In genomic region chr2:146872697-146873096, GRCm38 (mm10) we compare ENCODE assay signal across 16 mouse cellular contexts. TPM values are rescaled to one million over a fixed set of nuclear protein-coding genes. Genes with fewer than 3 reads are reported as not detected.
A peak's percentile ranks its signal among the peaks of the same experiment; 100 is the strongest.
DNase-seq lines count a peak whose midpoint lies in the region; ATAC-seq and TF ChIP-seq lines count a peak whose summit lies in the region.
"Had no signal": no experiment of that assay in that cellular context is flagged by ENCODE, and none has a peak within 500 bp of the region (broad histone marks: within the 10 kb centered on the region; RNA-seq: fewer than 3 reads in every experiment).

No protein-coding gene starts in this region.

- H3K27me3 ChIP-seq in heart, embryonic 15.5 days, result no peaks in the 10 kb centered on the region
- H3K27me3 ChIP-seq in liver, postnatal 0 days (ENCODE audit: insufficient read depth, low read length), result no peaks in the 10 kb centered on the region
- H3K27me3 ChIP-seq in liver, embryonic 11.5 days (replicated peaks; ENCODE audit: control insufficient read depth, insufficient read depth, low read length), result no peaks in the 10 kb centered on the region
- H3K27me3 ChIP-seq in G1E (ENCODE audit: insufficient read depth, low read length), result no peaks in the 10 kb centered on the region
- H3K27me3 ChIP-seq in thymus, adult 2 months (ENCODE audit: control insufficient read depth, insufficient read depth, low read length), result no peaks in the 10 kb centered on the region
- H3K27me3 ChIP-seq: midbrain, embryonic 12.5 days; neural tube, embryonic 12.5 days; stomach, embryonic 15.5 days had no signal

- H3K9ac ChIP-seq in heart, embryonic 15.5 days, result no peak overlapping the region
- H3K9ac ChIP-seq in liver, postnatal 0 days (replicated peaks), result no peak overlapping the region
- no peak overlapping the region for H3K9ac ChIP-seq in liver, embryonic 11.5 days (ENCODE audit: low read depth, low read length)
- H3K9ac ChIP-seq: midbrain, embryonic 12.5 days; neural tube, embryonic 12.5 days; stomach, embryonic 15.5 days had no signal

- no peak overlapping the region for H3K4me3 ChIP-seq in heart, embryonic 15.5 days
- no peak overlapping the region for H3K4me3 ChIP-seq in liver, postnatal 0 days (ENCODE audit: low read depth, low read length)
- H3K4me3 ChIP-seq in liver, embryonic 11.5 days (ENCODE audit: low read depth, low read length), result no peak overlapping the region
- no peak overlapping the region for H3K4me3 ChIP-seq in G1E (ENCODE audit: low read depth, low read length)
- H3K4me3 ChIP-seq in layer of hippocampus, adult 2 months, result no peak overlapping the region
- no peak overlapping the region for H3K4me3 ChIP-seq in thymus, adult 2 months (ENCODE audit: control insufficient read depth, insufficient read depth, low read length)
- H3K4me3 ChIP-seq: midbrain, embryonic 12.5 days; neural tube, embryonic 12.5 days; stomach, embryonic 15.5 days had no signal

- TF ChIP-seq EP300 in liver, postnatal 0 days (IDR thresholded peaks at IDR 0.05; ENCODE audit: low read depth), result no peak

- TF ChIP-seq CTCF in liver, postnatal 0 days (IDR thresholded peaks at IDR 0.05; ENCODE audit: low read depth), result no peak
- no peak for TF ChIP-seq CTCF in G1E (IDR thresholded peaks at IDR 0.05; ENCODE audit: low read depth, low read length)
- no peak for TF ChIP-seq CTCF in layer of hippocampus, adult 2 months (conservative IDR thresholded peaks at IDR 0.05)
- no peak for TF ChIP-seq CTCF in thymus, adult 2 months (IDR thresholded peaks at IDR 0.05; ENCODE audit: borderline replicate concordance, control insufficient read depth, extremely low read depth, insufficient read depth, low read length, poor library complexity)

- no peak for TF ChIP-seq POLR2A in thymus, adult 2 months (IDR thresholded peaks at IDR 0.05; ENCODE audit: control insufficient read depth, extremely low read depth, insufficient read depth, low read length, poor library complexity)

- H3K36me3 ChIP-seq in heart, embryonic 15.5 days, result no peaks in the 10 kb centered on the region
- no peaks in the 10 kb centered on the region for H3K36me3 ChIP-seq in liver, postnatal 0 days (replicated peaks; ENCODE audit: insufficient read depth, low read length)
- H3K36me3 ChIP-seq in liver, embryonic 11.5 days (ENCODE audit: control insufficient read depth, insufficient read depth, low read length), result no peaks in the 10 kb centered on the region
- peaks cover 22% of the 10 kb centered on the region for H3K36me3 ChIP-seq in G1E (replicated peaks)
- no peaks in the 10 kb centered on the region for H3K36me3 ChIP-seq in thymus, adult 2 months (ENCODE audit: control insufficient read depth, insufficient read depth, low read length)
- H3K36me3 ChIP-seq: midbrain, embryonic 12.5 days; neural tube, embryonic 12.5 days; stomach, embryonic 15.5 days had no signal

- WGBS in heart, embryonic 15.5 days, result 60% methylated on average over 3 of the region's 3 CpGs
- WGBS in liver, postnatal 0 days (ENCODE audit: insufficient replicate concordance), result 31% methylated on average over 3 of the region's 3 CpGs
- 60% methylated on average over 3 of the region's 3 CpGs for WGBS in liver, embryonic 11.5 days
- WGBS in thymus, adult 2 months, result 54% methylated on average over 3 of the region's 3 CpGs

- no peak overlapping the region for H3K4me2 ChIP-seq in heart, embryonic 15.5 days
- no peak overlapping the region for H3K4me2 ChIP-seq in liver, postnatal 0 days (ENCODE audit: low read depth, low read length)
- H3K4me2 ChIP-seq in liver, embryonic 11.5 days, result no peak overlapping the region
- H3K4me2 ChIP-seq: midbrain, embryonic 12.5 days; neural tube, embryonic 12.5 days; stomach, embryonic 15.5 days had no signal

- no peaks in the 10 kb centered on the region for H3K9me3 ChIP-seq in heart, embryonic 15.5 days (replicated peaks)
- H3K9me3 ChIP-seq in liver, postnatal 0 days (ENCODE audit: low read length), result no peaks in the 10 kb centered on the region
- no peaks in the 10 kb centered on the region for H3K9me3 ChIP-seq in liver, embryonic 11.5 days (ENCODE audit: control insufficient read depth, low read length)
- H3K9me3 ChIP-seq in G1E (replicated peaks), result no peaks in the 10 kb centered on the region
- H3K9me3 ChIP-seq: midbrain, embryonic 12.5 days; neural tube, embryonic 12.5 days; stomach, embryonic 15.5 days had no signal

- no peak overlapping the region for H3K27ac ChIP-seq in heart, embryonic 15.5 days
- H3K27ac ChIP-seq in liver, postnatal 0 days (ENCODE audit: low read depth), result no peak overlapping the region
- H3K27ac ChIP-seq in liver, embryonic 11.5 days (ENCODE audit: low read depth, low read length), result no peak overlapping the region
- H3K27ac ChIP-seq in layer of hippocampus, adult 2 months, result no peak overlapping the region
- H3K27ac ChIP-seq in thymus, adult 2 months (ENCODE audit: control insufficient read depth, insufficient read depth, low read length), result no peak overlapping the region
- H3K27ac ChIP-seq: midbrain, embryonic 12.5 days; neural tube, embryonic 12.5 days; stomach, embryonic 15.5 days had no signal

- H3K4me1 ChIP-seq in heart, embryonic 15.5 days (replicated peaks), result no peaks in the 10 kb centered on the region
- no peaks in the 10 kb centered on the region for H3K4me1 ChIP-seq in liver, postnatal 0 days (ENCODE audit: insufficient read depth)
- H3K4me1 ChIP-seq in liver, embryonic 11.5 days (replicated peaks; ENCODE audit: control insufficient read depth, insufficient read depth, low read length), result no peaks in the 10 kb centered on the region
- peaks cover 7% of the 10 kb centered on the region for H3K4me1 ChIP-seq in G1E (ENCODE audit: insufficient read depth, low read depth, low read length)
- no peaks in the 10 kb centered on the region for H3K4me1 ChIP-seq in thymus, adult 2 months (replicated peaks; ENCODE audit: control insufficient read depth, insufficient read depth, low read length)
- H3K4me1 ChIP-seq: midbrain, embryonic 12.5 days; neural tube, embryonic 12.5 days; stomach, embryonic 15.5 days had no signal

- no peak for DNase-seq in heart, postnatal 4 days
- DNase-seq in liver, postnatal 0 days, result no peak
- no peak for DNase-seq in liver, embryonic 11.5 days (ENCODE audit: low spot score)
- no peak for DNase-seq in G1E (ENCODE audit: low spot score)
- no peak for DNase-seq in layer of hippocampus, adult 2 months (ENCODE audit: low spot score in 2 of 2)
- DNase-seq in thymus, adult 2 months, result no peak
- DNase-seq: adrenal gland, postnatal 14 days; B cell, adult 2 months; cerebellum, postnatal 14 days; gastrocnemius, postnatal 36 days; thymus, postnatal 25 days had no signal

- ATAC-seq in heart, embryonic 15.5 days (replicated peaks; ENCODE audit: insufficient number of reproducible peaks, insufficient read depth, low FRiP score, low read depth), result peak; percentile 31; the same call in 1 of the 2 replicates
- ATAC-seq in liver, postnatal 0 days, result 0 out of 2 replicates have a peak, but pooled peaks have one; percentile 17
- no peak; the same call in 1 of the 2 replicates for ATAC-seq in liver, embryonic 11.5 days (replicated peaks; ENCODE audit: low FRiP score)
- ATAC-seq in G1E (ENCODE audit: extremely low read depth, insufficient number of reproducible peaks, low FRiP score, poor library complexity, severe bottlenecking), result peak; percentile 19; the same call in 1 of the 2 replicates
- peak; percentile 93 for ATAC-seq in megakaryocyte, adult 5-6 weeks (ENCODE audit: poor library complexity, severe bottlenecking)

RNA-seq across cellular contexts. Expression of gene Kiz, which starts 17.0 kb away (rescaled TPM):
- polyA plus RNA-seq in heart, embryonic 15.5 days (2015; fragmentation: Nextera tagmentation; extraction: Ambion mirVana), result 27.9 and 30.2 TPM in 2 replicates
- total RNA-seq in heart, postnatal 4 days (2021), result 10 to 100 TPM; 34.7 to 40.7 TPM
- 8.2 and 8.5 TPM in 2 replicates for polyA plus RNA-seq in liver, postnatal 0 days (2015; fragmentation: Nextera tagmentation; extraction: Ambion mirVana)
- 17.2 and 22.3 TPM in 2 replicates for polyA plus RNA-seq in liver, embryonic 11.5 days (2014; fragmentation: Nextera tagmentation; extraction: Ambion mirVana)
- total RNA-seq in G1E (2014; fragmentation: Nextera tagmentation) (56.7 and 78.6 TPM in 2 replicates), G1E (2017) (40.5 and 44.6 TPM in 2 replicates)
- 9.7 and 10.5 TPM in 2 replicates for polyA plus RNA-seq in G1E (2012)
- 40.8 and 49.4 TPM in 2 replicates for total RNA-seq in megakaryocyte, adult 5-6 weeks (2015)
- total RNA-seq in megakaryocyte, adult 5-6 weeks (2017), result 27.0 and 27.4 TPM in 2 replicates
- total RNA-seq in layer of hippocampus, adult 2 months (2021), result 10 to 100 TPM; 20.6 to 20.9 TPM
- 3.7 TPM in 2 replicates for polyA plus RNA-seq in thymus, adult 2 months (2012; rRNA removed)
